Mouse (Mus musculus) spleen, adult 2 months (tissue): ENCODE measurements around the gene Wwox.

Experiments
- CTCF ChIP-seq: fragments of 200-500 bp; IDR thresholded peaks from 2 replicates; pipeline ENCODE4 v1.5.1; 2011; ENCODE audit warnings: mild to moderate bottlenecking, inconsistent platforms; ENCODE audit not compliant: insufficient read depth, insufficient read length, insufficient replicate concordance; ENCODE audit errors: extremely low read depth
- POLR2A ChIP-seq: fragments of 200-500 bp; IDR thresholded peaks from 2 replicates; pipeline ENCODE4 v1.6.1; 2011; ENCODE audit warnings: low read depth, low read length, inconsistent platforms

- no peak for TF ChIP-seq POLR2A
- no peak for TF ChIP-seq CTCF
Observed at GRCm38 (mm10) chr8:114634669-114635410, 195.4 kb downstream of the Wwox start.
